Mouse (Mus musculus) adrenal gland, adult 2 months (tissue): Measurements from ENCODE around the gene Cebpe. TPM values are rescaled to one million over a fixed set of nuclear protein-coding genes. Genes with fewer than 3 reads are reported as not detected.

ENCODE experiments used
- DNase-seq: peaks from one replicate; pipeline ENCODE4 v3.0.0; 2021
- polyA plus RNA-seq: library from polyadenylated mRNA; depleted of rRNA; stranded (reverse); fragments of >200 nt; gene quantifications from 2 replicates; pipeline ENCODE4 v1.2.3, GENCODE M21; 2012; rRNA removed
- total RNA-seq, 2 experiments: library from RNA; stranded (reverse); gene quantifications; 2 replicates each; pipeline ENCODE4 v1.2.3; 2021

Gene Cebpe
- total and polyA plus RNA-seq, 3 experiments = 0.18 TPM; not detected in 2

DNA sequence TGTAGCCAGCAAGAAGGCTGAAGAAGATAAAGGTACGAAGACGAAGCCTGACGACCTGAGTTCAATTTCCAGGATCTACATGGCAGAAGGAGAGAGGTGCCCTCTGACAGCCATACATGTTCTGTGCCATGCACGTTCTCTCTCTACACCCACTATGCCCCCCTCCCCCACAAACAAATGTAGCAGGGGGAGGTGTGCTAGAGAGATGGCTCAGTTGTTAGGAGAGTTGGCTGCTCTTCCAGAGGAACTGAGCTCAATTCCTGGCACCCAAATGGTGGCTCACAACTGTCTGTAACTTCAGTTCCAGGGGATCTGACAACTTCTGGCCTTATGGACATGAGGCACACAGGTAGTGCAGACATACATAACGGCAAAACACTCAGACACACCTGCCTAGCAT is 35.7 kb downstream of the Cebpe start:
- DNase-seq = no peak

- DNase-seq = no peak
These were observed 37.7 kb downstream of the Cebpe start for GRCm38 (mm10) chr14:54674317-54674716.

GRCm38 (mm10) chr14:54669381-54669780 is 42.6 kb downstream of the Cebpe start:
- DNase-seq = peak; percentile 58

- no peak for DNase-seq
These were observed 47.3 kb downstream of the Cebpe start for GRCm38 (mm10) chr14:54664477-54665222.

Other genes starting within 250 kb of the Cebpe start
- gene Lrp10, start 248.0 kb downstream of the Cebpe start, total RNA-seq = 100 to 1,000 TPM; 116 to 139 TPM
- gene Lrp10, start 248.0 kb downstream of the Cebpe start, polyA plus RNA-seq = 262 and 276 TPM in 2 replicates
- gene Rem2, start 236.1 kb downstream of the Cebpe start, total RNA-seq = under 1 TPM; 0.29 to 0.45 TPM
- 0.40 and 0.49 TPM in 2 replicates for gene Rem2, start 236.1 kb downstream of the Cebpe start, polyA plus RNA-seq
- gene Prmt5, start 194.6 kb downstream of the Cebpe start, total RNA-seq = 10 to 100 TPM; 45.2 to 47.4 TPM
- 39.1 and 44.3 TPM in 2 replicates for gene Prmt5, start 194.6 kb downstream of the Cebpe start, polyA plus RNA-seq
- 10 to 100 TPM; 13.9 to 26.6 TPM for gene Haus4, start 157.6 kb downstream of the Cebpe start, total RNA-seq
- 20.4 and 21.0 TPM in 2 replicates for gene Haus4, start 157.6 kb downstream of the Cebpe start, polyA plus RNA-seq
- gene Ajuba, start 134.6 kb downstream of the Cebpe start, total RNA-seq = 10 to 100 TPM; 14.4 to 30.3 TPM
- 47.0 and 56.9 TPM in 2 replicates for gene Ajuba, start 134.6 kb downstream of the Cebpe start, polyA plus RNA-seq
- 1 to 10 TPM; 2.9 to 8.2 TPM for gene 4931414P19Rik, start 106.2 kb downstream of the Cebpe start, total RNA-seq
- gene 4931414P19Rik, start 106.2 kb downstream of the Cebpe start, polyA plus RNA-seq = 7.4 and 9.6 TPM in 2 replicates
- 100 to 1,000 TPM; 317 to 332 TPM for gene Psmb5, start 94.2 kb downstream of the Cebpe start, total RNA-seq
- 267 and 322 TPM in 2 replicates for gene Psmb5, start 94.2 kb downstream of the Cebpe start, polyA plus RNA-seq
- gene Psmb11, start 90.7 kb downstream of the Cebpe start, total RNA-seq = not detected
- gene Psmb11, start 90.7 kb downstream of the Cebpe start, polyA plus RNA-seq = not detected in 2 replicates
- gene Gm17606, start 71.2 kb downstream of the Cebpe start, total RNA-seq = not detected
- gene Gm17606, start 71.2 kb downstream of the Cebpe start, polyA plus RNA-seq = not detected in 2 replicates
- 1 to 10 TPM in 1 of 2 experiments, under 1 TPM in 1; 0.66 to 1.7 TPM for gene Cdh24, start 70.8 kb downstream of the Cebpe start, total RNA-seq
- 4.4 and 6.6 TPM in 2 replicates for gene Cdh24, start 70.8 kb downstream of the Cebpe start, polyA plus RNA-seq
- gene 1700123O20Rik, start 26.0 kb downstream of the Cebpe start, total RNA-seq = 10 to 100 TPM; 39.8 to 41.7 TPM
- 52.7 and 81.0 TPM in 2 replicates for gene 1700123O20Rik, start 26.0 kb downstream of the Cebpe start, polyA plus RNA-seq
- 100 to 1,000 TPM; 120 to 177 TPM for gene Acin1, start 25.2 kb downstream of the Cebpe start, total RNA-seq
- gene Acin1, start 25.2 kb downstream of the Cebpe start, polyA plus RNA-seq = 93.0 and 109 TPM in 2 replicates
- not detected for gene Gm29776, start 13.3 kb downstream of the Cebpe start, total RNA-seq
- 0.07 and 0.08 TPM in 2 replicates for gene Gm29776, start 13.3 kb downstream of the Cebpe start, polyA plus RNA-seq
- gene Slc7a8, start 69.8 kb upstream of the Cebpe start, total RNA-seq = 10 to 100 TPM; 24.7 to 74.6 TPM
- 31.9 and 52.9 TPM in 2 replicates for gene Slc7a8, start 69.8 kb upstream of the Cebpe start, polyA plus RNA-seq
- gene Rnf212b, start 102.0 kb upstream of the Cebpe start, total RNA-seq = 1 to 10 TPM in 1 of 2 experiments, under 1 TPM in 1; 0.35 to 1.5 TPM
- 0.22 and 0.24 TPM in 2 replicates for gene Rnf212b, start 102.0 kb upstream of the Cebpe start, polyA plus RNA-seq
- 10 to 100 TPM; 12.1 to 18.8 TPM for gene Homez, start 158.8 kb upstream of the Cebpe start, total RNA-seq
- gene Homez, start 158.8 kb upstream of the Cebpe start, polyA plus RNA-seq = 3.5 and 4.1 TPM in 2 replicates
- gene Ppp1r3e, start 165.4 kb upstream of the Cebpe start, total RNA-seq = 10 to 100 TPM; 13.0 to 19.6 TPM
- gene Ppp1r3e, start 165.4 kb upstream of the Cebpe start, polyA plus RNA-seq = 41.8 and 45.9 TPM in 2 replicates
- gene Bcl2l2, start 171.2 kb upstream of the Cebpe start, total RNA-seq = 10 to 100 TPM; 42.6 to 57.7 TPM
- gene Bcl2l2, start 171.2 kb upstream of the Cebpe start, polyA plus RNA-seq = 43.3 and 45.1 TPM in 2 replicates
- gene Gm20521, start 171.3 kb upstream of the Cebpe start, total RNA-seq = 1 to 10 TPM in 1 of 2 experiments, not detected in 1; 7.1 TPM
- 37.6 and 42.4 TPM in 2 replicates for gene Gm20521, start 171.3 kb upstream of the Cebpe start, polyA plus RNA-seq
- 100 to 1,000 TPM; 167 to 196 TPM for gene Pabpn1, start 180.3 kb upstream of the Cebpe start, total RNA-seq
- 69.3 and 80.4 TPM in 2 replicates for gene Pabpn1, start 180.3 kb upstream of the Cebpe start, polyA plus RNA-seq
- gene Slc22a17, start 201.0 kb upstream of the Cebpe start, total RNA-seq = 10 to 100 TPM; 24.9 to 45.1 TPM
- 191 and 246 TPM in 2 replicates for gene Slc22a17, start 201.0 kb upstream of the Cebpe start, polyA plus RNA-seq
- 1 to 10 TPM; 1.9 to 4.9 TPM for gene Efs, start 214.0 kb upstream of the Cebpe start, total RNA-seq
- gene Efs, start 214.0 kb upstream of the Cebpe start, polyA plus RNA-seq = 7.7 and 11.4 TPM in 2 replicates
- gene Il25, start 220.5 kb upstream of the Cebpe start, total RNA-seq = not detected
- 0.12 and 0.17 TPM in 2 replicates for gene Il25, start 220.5 kb upstream of the Cebpe start, polyA plus RNA-seq
- gene Cmtm5, start 224.1 kb upstream of the Cebpe start, total RNA-seq = under 1 TPM in 1 of 2 experiments, not detected in 1; 0.78 TPM
- gene Cmtm5, start 224.1 kb upstream of the Cebpe start, polyA plus RNA-seq = 1.9 and 2.9 TPM in 2 replicates